Mouse (Mus musculus) forebrain, embryonic 10.5 days (tissue): ENCODE data around the gene Gm45716. TPM values are rescaled to one million over a fixed set of nuclear protein-coding genes. Genes with fewer than 3 reads are reported as not detected.
A peak's percentile ranks its signal among the peaks of the same experiment; 100 is the strongest.

Source experiments
- DNase-seq: peaks from one replicate; pipeline ENCODE4 v3.0.0-alpha.2; 2017; ENCODE audit warnings: low spot score; ENCODE audit errors: extremely low spot score
- H3K27ac ChIP-seq: fragments of 300-500 bp; sonication (generic); 2 replicates; pipeline ENCODE4 v1.5.1; 2016; ENCODE audit warnings: mild to moderate bottlenecking
- H3K27me3 ChIP-seq: fragments of 300-500 bp; sonication (generic); 2 replicates; pipeline ENCODE4 v1.6.1; 2016; ENCODE audit warnings: mild to moderate bottlenecking; ENCODE audit not compliant: poor library complexity, severe bottlenecking
- H3K36me3 ChIP-seq: fragments of 300-500 bp; sonication (generic); replicated peaks from 2 replicates; pipeline ENCODE4 v1.6.1; 2016; ENCODE audit warnings: mild to moderate bottlenecking, moderate library complexity
- H3K4me1 ChIP-seq: fragments of 300-500 bp; sonication (generic); 2 replicates; pipeline ENCODE4 v1.6.1; 2016
- H3K4me3 ChIP-seq: fragments of 300-500 bp; sonication (generic); 2 replicates; pipeline ENCODE4 v1.5.1; 2016; ENCODE audit warnings: mild to moderate bottlenecking, moderate library complexity
- H3K9me3 ChIP-seq: fragments of 300-500 bp; sonication (generic); 2 replicates; pipeline ENCODE4 v1.6.1; 2016; ENCODE audit warnings: mild to moderate bottlenecking, moderate library complexity
- WGBS: fragments of 180-500 bp; shearing (Covaris S2); methylation state at CpG from one replicate; pipeline ENCODE4 v1.1.7; 2016; 5-methylcytosine and 5-hydroxymethylcytosine counted together
- polyA plus RNA-seq: library from polyadenylated mRNA; unstranded; fragments of >200 nt; fragmentation: Nextera tagmentation; extraction: Ambion mirVana; gene quantifications from 2 replicates; pipeline ENCODE4 v1.2.1, GENCODE M21; 2016

Gm45716 gene
- polyA plus RNA-seq, 1 experiment from 2014 or later, result 16.9 TPM

- 68% methylated on average over 12 of the region's 12 CpGs for WGBS
Observed at GRCm38 (mm10) chr11:90227000-90227922, 39.8 kb downstream of the Gm45716 start.

GRCm38 (mm10) chr11:90228251-90228949 lies 40.9 kb downstream of the Gm45716 start:
- WGBS, result 86% methylated on average over 9 of the region's 9 CpGs
- DNase-seq, result no peak
- no peaks in the 10 kb centered on the region for H3K9me3 ChIP-seq

More at GRCm38 (mm10) chr11:90227000-90227922, 39.8 kb downstream of the Gm45716 start:
- peak overlapping the region; percentile 40; the same call in 1 of the 2 replicates for H3K27ac ChIP-seq
- H3K4me1 ChIP-seq, result peaks cover 45% of the 10 kb centered on the region
- H3K9me3 ChIP-seq, result no peaks in the 10 kb centered on the region
- no peaks in the 10 kb centered on the region for H3K27me3 ChIP-seq
- H3K4me3 ChIP-seq, result no peak overlapping the region
- no peaks in the 10 kb centered on the region for H3K36me3 ChIP-seq
- DNase-seq, result no peak

GRCm38 (mm10) chr11:90229800-90230199 lies 42.3 kb downstream of the Gm45716 start:
- H3K4me1 ChIP-seq, result peaks cover 44% of the 10 kb centered on the region
- H3K36me3 ChIP-seq, result no peaks in the 10 kb centered on the region
- no peak for DNase-seq
- H3K27me3 ChIP-seq, result no peaks in the 10 kb centered on the region
- no peaks in the 10 kb centered on the region for H3K9me3 ChIP-seq
- H3K4me3 ChIP-seq, result no peak overlapping the region
- H3K27ac ChIP-seq, result 0 out of 2 replicates have a peak overlapping the region, but pooled peaks have one; percentile 2

More at GRCm38 (mm10) chr11:90228251-90228949, 40.9 kb downstream of the Gm45716 start:
- Histone ChIP-seq H3K27me3 (no peaks in the 10 kb centered on the region), H3K36me3 (no peaks in the 10 kb centered on the region), H3K27ac (no peak overlapping the region), H3K4me3 (no peak overlapping the region), H3K4me1 (peaks cover 48% of the 10 kb centered on the region)

- 71% methylated on average over 2 of the region's 2 CpGs for WGBS
- H3K4me1 ChIP-seq, result peaks cover 43% of the 10 kb centered on the region
- DNase-seq, result no peak
Observed at GRCm38 (mm10) chr11:90230671-90231070, 43.2 kb downstream of the Gm45716 start.

GRCm38 (mm10) chr11:90231631-90232030 lies 44.1 kb downstream of the Gm45716 start:
- H3K9me3 ChIP-seq, result no peaks in the 10 kb centered on the region
- 74% methylated on average over 2 of the region's 2 CpGs for WGBS
- no peak for DNase-seq
- peaks cover 34% of the 10 kb centered on the region for H3K4me1 ChIP-seq
- H3K27ac ChIP-seq, result no peak overlapping the region
- H3K27me3 ChIP-seq, result no peaks in the 10 kb centered on the region
- no peaks in the 10 kb centered on the region for H3K36me3 ChIP-seq
- H3K4me3 ChIP-seq, result no peak overlapping the region

More at GRCm38 (mm10) chr11:90230671-90231070, 43.2 kb downstream of the Gm45716 start:
- Histone ChIP-seq H3K9me3 (no peaks in the 10 kb centered on the region), H3K27ac (0 out of 2 replicates have a peak overlapping the region, but pooled peaks have one; percentile 2), H3K36me3 (no peaks in the 10 kb centered on the region), H3K4me3 (no peak overlapping the region), H3K27me3 (no peaks in the 10 kb centered on the region)

- 83% methylated on average over 4 of the region's 4 CpGs for WGBS
- Histone ChIP-seq H3K27ac (no peak overlapping the region), H3K4me3 (no peak overlapping the region), H3K36me3 (no peaks in the 10 kb centered on the region), H3K27me3 (no peaks in the 10 kb centered on the region), H3K9me3 (no peaks in the 10 kb centered on the region), H3K4me1 (peaks cover 24% of the 10 kb centered on the region)
- no peak for DNase-seq
Observed at GRCm38 (mm10) chr11:90232685-90233084, 45.2 kb downstream of the Gm45716 start.

GRCm38 (mm10) chr11:90235221-90235620 lies 47.7 kb downstream of the Gm45716 start:
- no peaks in the 10 kb centered on the region for H3K27me3 ChIP-seq
- H3K4me1 ChIP-seq, result peaks cover 24% of the 10 kb centered on the region
- DNase-seq, result no peak
- 88% methylated on average over 5 of the region's 5 CpGs for WGBS
- H3K9me3 ChIP-seq, result no peaks in the 10 kb centered on the region
- no peaks in the 10 kb centered on the region for H3K36me3 ChIP-seq
- no peak overlapping the region for H3K27ac ChIP-seq
- no peak overlapping the region for H3K4me3 ChIP-seq

GRCm38 (mm10) chr11:90237616-90238015 lies 50.1 kb downstream of the Gm45716 start:
- H3K9me3 ChIP-seq, result no peaks in the 10 kb centered on the region
- H3K4me1 ChIP-seq, result peaks cover 19% of the 10 kb centered on the region
- 80% methylated on average over 5 of the region's 5 CpGs for WGBS
- no peak overlapping the region for H3K4me3 ChIP-seq
- no peaks in the 10 kb centered on the region for H3K36me3 ChIP-seq
- no peak for DNase-seq
- H3K27me3 ChIP-seq, result no peaks in the 10 kb centered on the region
- no peak overlapping the region for H3K27ac ChIP-seq

- no peaks in the 10 kb centered on the region for H3K27me3 ChIP-seq
- H3K27ac ChIP-seq, result no peak overlapping the region
- no peaks in the 10 kb centered on the region for H3K36me3 ChIP-seq
- 32% methylated on average over 2 of the region's 2 CpGs for WGBS
- no peak for DNase-seq
- no peaks in the 10 kb centered on the region for H3K9me3 ChIP-seq
- no peak overlapping the region for H3K4me3 ChIP-seq
- peaks cover 19% of the 10 kb centered on the region for H3K4me1 ChIP-seq
Observed at GRCm38 (mm10) chr11:90238657-90239056, 51.2 kb downstream of the Gm45716 start.

GRCm38 (mm10) chr11:90240652-90241330 lies 53.3 kb downstream of the Gm45716 start:
- Histone ChIP-seq H3K4me3 (no peak overlapping the region), H3K36me3 (no peaks in the 10 kb centered on the region), H3K27ac (no peak overlapping the region), H3K9me3 (no peaks in the 10 kb centered on the region), H3K4me1 (peaks cover 19% of the 10 kb centered on the region), H3K27me3 (no peaks in the 10 kb centered on the region)
- 31% methylated on average over 6 of the region's 6 CpGs for WGBS
- no peak for DNase-seq

GRCm38 (mm10) chr11:90241874-90242273 lies 54.4 kb downstream of the Gm45716 start:
- Histone ChIP-seq H3K27ac (no peak overlapping the region), H3K27me3 (no peaks in the 10 kb centered on the region), H3K36me3 (no peaks in the 10 kb centered on the region), H3K4me3 (no peak overlapping the region), H3K9me3 (no peaks in the 10 kb centered on the region), H3K4me1 (peaks cover 19% of the 10 kb centered on the region)
- DNase-seq, result no peak
- 88% methylated on average over 2 of the region's 2 CpGs for WGBS

GRCm38 (mm10) chr11:90243300-90243699 lies 55.8 kb downstream of the Gm45716 start:
- no peaks in the 10 kb centered on the region for H3K9me3 ChIP-seq
- H3K4me3 ChIP-seq, result no peak overlapping the region
- peaks cover 19% of the 10 kb centered on the region for H3K4me1 ChIP-seq
- WGBS, result 92% methylated on average over 2 of the region's 2 CpGs
- no peaks in the 10 kb centered on the region for H3K36me3 ChIP-seq
- no peaks in the 10 kb centered on the region for H3K27me3 ChIP-seq
- H3K27ac ChIP-seq, result no peak overlapping the region
- no peak for DNase-seq
